Mouse (Mus musculus) hindbrain, embryonic 16.5 days (tissue): Measurements from ENCODE around the gene Glud1. TPM values are rescaled to one million over a fixed set of nuclear protein-coding genes. Genes with fewer than 3 reads are reported as not detected.

Experiments
- ATAC-seq: fragments of 200-750 bp; cut with Nextera tagmentation; 2 replicates; pipeline ENCODE4 v1.8.0; 2017; ENCODE audit warnings: moderate TSS enrichment, moderate library complexity
- H3K27ac ChIP-seq: fragments of 300-500 bp; sonication (generic); 2 replicates; pipeline ENCODE4 v1.5.1; 2014; ENCODE audit warnings: low read depth, mild to moderate bottlenecking, control low read depth, low read length, moderate library complexity
- H3K27me3 ChIP-seq: fragments of 300-500 bp; sonication (generic); replicated peaks from 2 replicates; pipeline ENCODE4 v1.6.1; 2014; ENCODE audit warnings: low read length; ENCODE audit not compliant: control insufficient read depth, insufficient read depth
- H3K36me3 ChIP-seq: fragments of 300-500 bp; sonication (generic); 2 replicates; pipeline ENCODE4 v1.6.1; 2014; ENCODE audit warnings: mild to moderate bottlenecking, low read length, moderate library complexity, mixed read lengths; ENCODE audit not compliant: control insufficient read depth, insufficient read depth
- H3K4me1 ChIP-seq: fragments of 300-500 bp; sonication (generic); 2 replicates; pipeline ENCODE4 v1.6.1; 2014; ENCODE audit warnings: low read depth, low read length; ENCODE audit not compliant: control insufficient read depth, insufficient read depth
- H3K4me2 ChIP-seq: fragments of 300-500 bp; sonication (generic); 2 replicates; pipeline ENCODE4 v1.6.1; 2014; ENCODE audit warnings: mild to moderate bottlenecking, low read length, control low read depth, moderate library complexity
- H3K4me3 ChIP-seq: fragments of 300-500 bp; sonication (generic); 2 replicates; pipeline ENCODE4 v1.5.1; 2014; ENCODE audit warnings: mild to moderate bottlenecking, low read length, control low read depth, moderate library complexity
- H3K9ac ChIP-seq: fragments of 300-500 bp; sonication (generic); 2 replicates; pipeline ENCODE4 v1.6.1; 2014; ENCODE audit warnings: low read depth, mild to moderate bottlenecking, control low read depth, low read length, moderate library complexity
- H3K9me3 ChIP-seq: fragments of 300-500 bp; sonication (generic); 2 replicates; pipeline ENCODE4 v1.6.1; 2014; ENCODE audit warnings: mild to moderate bottlenecking, low read length, moderate library complexity; ENCODE audit not compliant: control insufficient read depth
- WGBS: fragments of 180-500 bp; shearing (Covaris S2); extraction: QIAGEN DNeasy Blood & Tissue Kit; methylation state at CpG from one replicate; pipeline ENCODE4 v1.1.7; 2014; 5-methylcytosine and 5-hydroxymethylcytosine counted together
- polyA plus RNA-seq: library from polyadenylated mRNA; unstranded; fragments of >200 nt; fragmentation: Nextera tagmentation; extraction: Ambion mirVana; gene quantifications from 2 replicates; pipeline ENCODE4 v1.2.1, GENCODE M21; 2015

Glud1 gene
- polyA plus RNA-seq, 1 experiment from 2014 or later: 115 TPM

GRCm38 (mm10) chr14:34341993-34342392, 31.5 kb downstream of the Glud1 start:
- Histone ChIP-seq H3K4me2 (no peak overlapping the region), H3K27me3 (no peaks in the 10 kb centered on the region), H3K27ac (no peak overlapping the region), H3K4me1 (no peaks in the 10 kb centered on the region), H3K4me3 (no peak overlapping the region), H3K36me3 (peaks cover 19% of the 10 kb centered on the region), H3K9me3 (no peaks in the 10 kb centered on the region), H3K9ac (no peak overlapping the region)
- 83% methylated on average over 4 of the region's 4 CpGs for WGBS
- ATAC-seq: no peak

- no peaks in the 10 kb centered on the region for H3K9me3 ChIP-seq
- H3K4me1 ChIP-seq: no peaks in the 10 kb centered on the region
- no peaks in the 10 kb centered on the region for H3K27me3 ChIP-seq
- 92% methylated on average over 4 of the region's 4 CpGs for WGBS
- no peak overlapping the region for H3K9ac ChIP-seq
- no peak overlapping the region for H3K27ac ChIP-seq
- H3K4me2 ChIP-seq: no peak overlapping the region
- H3K36me3 ChIP-seq: peaks cover 19% of the 10 kb centered on the region
- no peak for ATAC-seq
- no peak overlapping the region for H3K4me3 ChIP-seq
Observed at GRCm38 (mm10) chr14:34343078-34343477, 32.6 kb downstream of the Glud1 start.

- H3K27me3 ChIP-seq: no peaks in the 10 kb centered on the region
- no peak overlapping the region for H3K9ac ChIP-seq
- H3K36me3 ChIP-seq: peaks cover 18% of the 10 kb centered on the region
- whole genome bisulfite sequencing: 76% methylated on average over 5 of the region's 5 CpGs
- H3K9me3 ChIP-seq: no peaks in the 10 kb centered on the region
- no peaks in the 10 kb centered on the region for H3K4me1 ChIP-seq
- H3K27ac ChIP-seq: no peak overlapping the region
- H3K4me3 ChIP-seq: no peak overlapping the region
- no peak for ATAC-seq
- no peak overlapping the region for H3K4me2 ChIP-seq
Observed at GRCm38 (mm10) chr14:34344361-34344760, 33.8 kb downstream of the Glud1 start.

GRCm38 (mm10) chr14:34345771-34346566, 35.4 kb downstream of the Glud1 start:
- peak; percentile 57 for ATAC-seq
- Histone ChIP-seq H3K9ac (no peak overlapping the region), H3K4me2 (no peak overlapping the region), H3K36me3 (peaks cover 12% of the 10 kb centered on the region), H3K9me3 (no peaks in the 10 kb centered on the region), H3K4me3 (no peak overlapping the region), H3K27me3 (no peaks in the 10 kb centered on the region), H3K4me1 (no peaks in the 10 kb centered on the region), H3K27ac (no peak overlapping the region)
- 64% methylated on average over 12 of the region's 12 CpGs for WGBS

GRCm38 (mm10) chr14:34347084-34347483, 36.6 kb downstream of the Glud1 start:
- Histone ChIP-seq H3K27me3 (no peaks in the 10 kb centered on the region), H3K9ac (no peak overlapping the region), H3K36me3 (peaks cover 4% of the 10 kb centered on the region; the same call in 1 of the 2 replicates), H3K4me3 (no peak overlapping the region), H3K9me3 (no peaks in the 10 kb centered on the region), H3K4me1 (no peaks in the 10 kb centered on the region), H3K27ac (no peak overlapping the region), H3K4me2 (no peak overlapping the region)
- 90% methylated on average over 5 of the region's 5 CpGs for WGBS
- no peak for ATAC-seq

GRCm38 (mm10) chr14:34348301-34348700, 37.8 kb downstream of the Glud1 start:
- no peak for ATAC-seq
- H3K36me3 ChIP-seq: peaks cover 2% of the 10 kb centered on the region; the same call in 1 of the 2 replicates
- H3K4me1 ChIP-seq: no peaks in the 10 kb centered on the region
- no peak overlapping the region for H3K4me2 ChIP-seq
- no peaks in the 10 kb centered on the region for H3K9me3 ChIP-seq
- no peak overlapping the region for H3K9ac ChIP-seq
- 90% methylated on average over 7 of the region's 7 CpGs for whole genome bisulfite sequencing
- H3K4me3 ChIP-seq: no peak overlapping the region
- H3K27me3 ChIP-seq: no peaks in the 10 kb centered on the region
- no peak overlapping the region for H3K27ac ChIP-seq

GRCm38 (mm10) chr14:34349007-34349406, 38.5 kb downstream of the Glud1 start:
- Histone ChIP-seq H3K27ac (no peak overlapping the region), H3K4me2 (no peak overlapping the region), H3K9ac (no peak overlapping the region), H3K4me1 (no peaks in the 10 kb centered on the region), H3K27me3 (no peaks in the 10 kb centered on the region), H3K36me3 (peaks cover 2% of the 10 kb centered on the region; the same call in 1 of the 2 replicates), H3K4me3 (no peak overlapping the region), H3K9me3 (no peaks in the 10 kb centered on the region)
- no peak for ATAC-seq
- 88% methylated on average over 8 of the region's 8 CpGs for WGBS

- H3K36me3 ChIP-seq: no peaks in the 10 kb centered on the region
Observed at GRCm38 (mm10) chr14:34351660-34352059, 41.1 kb downstream of the Glud1 start.

GRCm38 (mm10) chr14:34352523-34352922, 42.0 kb downstream of the Glud1 start:
- 72% methylated on average over 6 of the region's 6 CpGs for WGBS
- H3K4me3 ChIP-seq: no peak overlapping the region
- no peaks in the 10 kb centered on the region for H3K36me3 ChIP-seq
- H3K27me3 ChIP-seq: no peaks in the 10 kb centered on the region
- H3K4me2 ChIP-seq: no peak overlapping the region
- no peak for ATAC-seq
- H3K9me3 ChIP-seq: no peaks in the 10 kb centered on the region
- H3K9ac ChIP-seq: no peak overlapping the region
- H3K27ac ChIP-seq: no peak overlapping the region
- H3K4me1 ChIP-seq: no peaks in the 10 kb centered on the region

More at GRCm38 (mm10) chr14:34351660-34352059, 41.1 kb downstream of the Glud1 start:
- Histone ChIP-seq H3K9me3 (no peaks in the 10 kb centered on the region), H3K9ac (no peak overlapping the region), H3K4me3 (no peak overlapping the region), H3K27me3 (no peaks in the 10 kb centered on the region), H3K4me1 (no peaks in the 10 kb centered on the region), H3K4me2 (no peak overlapping the region), H3K27ac (no peak overlapping the region)
- no peak for ATAC-seq
- 60% methylated on average over 3 of the region's 3 CpGs for WGBS
